Mouse (Mus musculus) left cerebral cortex, postnatal 25 days (tissue): ENCODE data around the gene Enoph1. TPM values are rescaled to one million over a fixed set of nuclear protein-coding genes. Genes with fewer than 3 reads are reported as not detected.

Source experiments
- DNase-seq, 2 experiments: peaks; one replicate each; pipeline ENCODE4 v3.0.0; 2022; ENCODE audit warnings: low spot score in 2 of 2, mixed read lengths in 1 of 2
- intact Hi-C: fragments of 180-260 bp; cut with DNase I; formaldehyde crosslinking; loops from one replicate; pipeline ENCODE4 v1.15.1; 2025
- total RNA-seq, 2 experiments: library from RNA; stranded (reverse); gene quantifications; 2 replicates each; pipeline ENCODE4 v1.2.3; 2021

Enoph1 gene
- total RNA-seq: 10 to 100 TPM; 50.3 to 57.4 TPM

DNA sequence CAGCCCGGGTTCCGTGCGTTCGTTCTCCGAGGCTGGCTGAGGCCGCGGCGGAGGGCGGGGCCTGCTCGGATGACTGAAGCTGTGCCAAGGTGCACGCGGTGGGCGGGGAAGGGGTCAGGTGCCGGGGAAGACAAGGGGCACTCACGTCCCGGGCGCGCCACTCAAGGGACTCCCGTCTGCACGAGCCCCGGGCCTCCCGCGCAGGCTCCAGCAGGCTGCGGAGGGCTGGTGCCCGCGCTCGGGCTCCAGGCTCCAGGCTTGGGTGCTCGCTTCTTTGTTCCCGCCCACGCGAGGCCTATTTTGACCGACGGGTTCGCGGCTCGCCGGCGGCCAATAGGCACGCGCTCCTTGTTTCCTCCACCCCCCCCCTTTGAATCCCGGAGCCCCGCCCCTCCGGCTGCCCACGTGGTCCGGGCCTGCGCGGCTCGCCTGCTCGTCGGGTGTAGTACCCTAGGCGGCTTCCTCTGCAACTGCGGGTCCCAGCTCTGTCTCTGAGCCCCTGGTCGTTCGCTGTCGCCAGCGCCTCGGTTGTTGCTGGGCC is at the start of gene Enoph1, which contains the start of gene Hnrnpdl:
Gene Enoph1, plus strand, starts transcription at position 384 of the 541 bp plus-strand sequence.
Gene Hnrnpdl, minus strand, starts transcription at position 63 of the 541 bp plus-strand sequence.
- DNase-seq: peak; percentile 97 to 98
- intact Hi-C loops: loop anchor here (1.0 to 10.0 kb wide), 2 partner anchors 61 to 835 kb away; partner anchors contain the start of gene Hnrnpd

DNA sequence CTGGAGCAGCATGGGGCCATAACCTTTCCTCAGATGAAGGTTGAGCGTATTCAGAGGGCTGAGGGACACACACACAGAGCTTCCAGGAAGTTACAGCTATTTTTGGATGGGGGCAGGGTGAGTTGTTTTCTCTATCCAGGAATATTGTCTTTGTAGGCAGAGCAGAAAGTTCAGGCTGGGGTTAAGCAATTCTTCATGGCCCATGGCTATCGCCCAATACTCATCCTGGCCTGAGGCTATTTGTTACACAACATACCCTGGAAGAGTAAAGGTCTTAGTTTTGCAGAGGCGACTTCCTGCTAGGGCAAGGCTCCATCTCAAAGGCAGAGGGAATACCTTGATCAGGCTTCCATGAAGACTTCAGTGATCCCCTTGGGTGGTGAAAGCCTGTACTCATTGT is 45.6 kb upstream of the Enoph1 start:
- DNase-seq: no peak

GRCm38 (mm10) chr5:99994680-99995079 is 45.1 kb upstream of the Enoph1 start:
- no peak for DNase-seq
- intact Hi-C loops: no loop called here

More for the DNA sequence above, 45.6 kb upstream of the Enoph1 start:
- intact Hi-C loops: no loop called here

DNA sequence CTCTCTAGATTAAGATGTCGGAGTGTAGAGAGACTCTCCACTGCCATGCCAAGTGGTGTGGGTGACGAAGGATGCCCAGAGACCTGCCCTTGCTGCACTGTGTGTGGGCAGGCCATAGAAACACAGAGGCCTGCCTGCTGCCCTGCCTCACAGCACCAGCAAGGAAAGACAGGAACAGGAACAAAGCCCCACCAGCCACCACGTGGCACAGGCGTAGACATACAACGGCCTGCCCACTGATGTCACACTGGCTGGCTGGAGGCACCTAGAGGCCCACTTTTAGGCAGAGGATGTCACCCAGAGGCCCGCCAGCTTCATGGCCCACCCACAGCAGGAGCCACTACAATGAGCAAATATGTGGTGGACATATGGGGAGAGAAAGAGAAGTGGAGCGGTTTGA is 39.7 kb upstream of the Enoph1 start:
- intact Hi-C loops: no loop called here
- DNase-seq: no peak

- no peak for DNase-seq
- intact Hi-C loops: no loop called here
These were observed 39.3 kb upstream of the Enoph1 start for GRCm38 (mm10) chr5:100000500-100000899.

DNA sequence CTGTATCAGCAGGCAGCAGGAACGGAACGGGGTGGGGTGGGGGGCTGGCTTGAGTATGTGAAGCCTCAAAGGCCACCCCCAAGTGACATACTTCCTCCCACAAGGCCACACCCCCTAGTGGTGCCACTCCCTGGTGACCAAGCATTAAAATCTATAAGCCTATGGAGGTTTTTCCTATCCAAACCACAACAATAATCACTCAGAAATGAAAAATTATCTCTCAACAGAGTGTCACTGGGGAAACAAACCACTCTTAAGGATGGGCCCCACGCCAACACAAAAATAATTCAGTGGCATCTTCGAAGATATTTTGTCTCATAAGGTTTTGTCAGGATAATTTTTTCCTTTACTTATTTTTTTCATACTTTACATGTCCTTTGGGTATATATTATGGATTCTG is 35.9 kb upstream of the Enoph1 start:
- intact Hi-C loops: no loop called here
- no peak for DNase-seq

- intact Hi-C loops: no loop called here
These were observed 34.4 kb upstream of the Enoph1 start for GRCm38 (mm10) chr5:100005431-100005830.

GRCm38 (mm10) chr5:100005896-100006295 is 33.9 kb upstream of the Enoph1 start:
- intact Hi-C loops: no loop called here

More at GRCm38 (mm10) chr5:100005431-100005830, 34.4 kb upstream of the Enoph1 start:
- no peak for DNase-seq

GRCm38 (mm10) chr5:100006324-100007039 is 33.3 kb upstream of the Enoph1 start:
- intact Hi-C loops: no loop called here
- no peak for DNase-seq

More at GRCm38 (mm10) chr5:100005896-100006295, 33.9 kb upstream of the Enoph1 start:
- DNase-seq: no peak

DNA sequence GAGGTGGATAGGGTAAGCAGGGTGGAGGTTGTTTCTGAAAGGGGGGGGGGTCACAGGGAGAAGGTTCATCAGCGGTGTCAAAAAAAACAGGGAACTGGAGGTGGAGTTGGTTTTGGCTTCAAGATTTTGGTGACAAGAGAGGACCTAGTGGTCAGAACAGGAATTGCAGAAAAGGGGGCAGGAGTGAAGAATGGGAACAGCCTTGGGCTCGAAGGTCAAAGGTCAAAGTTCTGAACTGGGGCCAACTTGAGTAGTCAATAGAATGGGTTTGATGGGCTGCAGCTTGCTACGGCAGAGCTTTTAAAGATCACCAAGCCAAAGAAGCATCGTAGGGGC is 32.8 kb upstream of the Enoph1 start:
- intact Hi-C loops: no loop called here
- no peak for DNase-seq

GRCm38 (mm10) chr5:100008485-100008884 is 31.3 kb upstream of the Enoph1 start:
- no peak for DNase-seq
- intact Hi-C loops: no loop called here

DNA sequence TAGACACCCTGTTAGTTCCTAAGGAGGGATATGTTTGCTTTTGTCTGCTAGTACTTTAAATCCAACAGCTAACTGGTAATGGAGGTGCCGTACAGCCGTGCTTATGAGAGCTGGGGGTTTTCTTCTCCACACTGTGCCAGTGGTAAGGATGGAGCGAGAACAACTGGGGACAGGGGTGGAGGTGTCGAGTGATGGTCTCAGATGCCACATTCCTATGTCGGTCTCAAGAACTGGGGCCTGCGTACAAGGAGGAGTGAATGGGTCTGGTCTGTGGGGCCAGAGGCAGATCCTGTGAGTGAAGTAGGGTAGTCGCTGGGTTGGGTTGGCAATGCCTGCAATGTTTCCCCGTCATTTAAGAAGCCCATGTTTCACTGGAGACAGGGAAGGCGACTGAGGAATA is 27.2 kb upstream of the Enoph1 start:
- DNase-seq: no peak
- intact Hi-C loops: no loop called here

GRCm38 (mm10) chr5:100020089-100020488 is 19.7 kb upstream of the Enoph1 start:
- intact Hi-C loops: no loop called here

DNA sequence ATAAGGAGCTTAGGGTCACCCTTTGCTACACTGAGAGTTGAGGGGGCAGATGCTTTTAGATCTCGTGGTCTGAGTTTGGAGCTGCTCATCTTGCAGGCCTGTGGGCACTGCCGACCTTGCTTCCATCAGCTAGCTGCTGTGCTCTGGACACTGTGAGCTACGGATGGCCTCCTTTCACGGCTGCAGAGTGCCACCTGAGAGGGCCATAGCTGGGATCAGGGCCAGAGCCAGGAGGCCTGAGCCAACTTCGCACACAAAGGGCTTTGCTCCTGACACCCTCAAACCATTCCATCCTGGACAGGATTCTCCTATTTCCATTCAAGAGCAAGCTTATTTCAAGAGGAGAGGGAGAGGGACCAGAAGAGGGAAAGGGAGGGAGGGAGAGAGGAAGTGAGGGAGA is 15.4 kb upstream of the Enoph1 start:
- intact Hi-C loops: no loop called here

More at GRCm38 (mm10) chr5:100020089-100020488, 19.7 kb upstream of the Enoph1 start:
- DNase-seq: no peak

GRCm38 (mm10) chr5:100024868-100025267 is 14.9 kb upstream of the Enoph1 start:
- no peak for DNase-seq
- intact Hi-C loops: no loop called here

More for the DNA sequence above, 15.4 kb upstream of the Enoph1 start:
- no peak for DNase-seq

- peak; percentile 53 to 60 for DNase-seq
- intact Hi-C loops: loop anchor here (10.0 kb wide), 1 partner anchor 825 kb away; no protein-coding TSS in a partner anchor
These were observed 9.7 kb upstream of the Enoph1 start for GRCm38 (mm10) chr5:100030069-100030468.

- intact Hi-C loops: loop anchor here (10.0 kb wide), 1 partner anchor 827 kb away; no protein-coding TSS in a partner anchor
- DNase-seq: no peak
These were observed 7.7 kb upstream of the Enoph1 start for GRCm38 (mm10) chr5:100032107-100032506.

GRCm38 (mm10) chr5:100032646-100033045 is 7.1 kb upstream of the Enoph1 start:
- intact Hi-C loops: loop anchor here (10.0 kb wide), 1 partner anchor 828 kb away; no protein-coding TSS in a partner anchor

GRCm38 (mm10) chr5:100035950-100036349 is 3.8 kb upstream of the Enoph1 start:
- DNase-seq: no peak
- intact Hi-C loops: loop anchor here (10.0 kb wide), 1 partner anchor 831 kb away; no protein-coding TSS in a partner anchor

More at GRCm38 (mm10) chr5:100032646-100033045, 7.1 kb upstream of the Enoph1 start:
- DNase-seq: no peak

GRCm38 (mm10) chr5:100036681-100037080 is 3.1 kb upstream of the Enoph1 start:
- DNase-seq: no peak
- intact Hi-C loops: loop anchor here (10.0 kb wide), 1 partner anchor 832 kb away; no protein-coding TSS in a partner anchor
